Mouse (Mus musculus) cerebellum, adult 8-10 months (tissue): ENCODE results near the gene Slc7a7.
A peak's percentile ranks its signal among the peaks of the same experiment; 100 is the strongest.

ENCODE experiments used
- DNase-seq: peaks from one replicate; pipeline ENCODE4 v3.0.0; 2022

Gene Slc7a7

GRCm38 (mm10) chr14:54417623-54418081, at the start of gene Slc7a7:
Slc7a7 (minus strand) TSS chr14:54417780.
- DNase-seq, result no peak

GRCm38 (mm10) chr14:54464293-54465005, 46.9 kb upstream of the Slc7a7 start:
- DNase-seq, result peak; percentile 66

GRCm38 (mm10) chr14:54463959-54464292, 46.3 kb upstream of the Slc7a7 start, which contains the start of gene Lrp10:
Lrp10 (plus strand) TSS chr14:54464137.
- peak; percentile 88 for DNase-seq

- DNase-seq, result no peak
These were observed 45.8 kb upstream of the Slc7a7 start for GRCm38 (mm10) chr14:54463108-54463958.

GRCm38 (mm10) chr14:54462146-54462545, 44.6 kb upstream of the Slc7a7 start:
- DNase-seq, result no peak

- no peak for DNase-seq
These were observed 40.5 kb upstream of the Slc7a7 start for GRCm38 (mm10) chr14:54457907-54458569.

GRCm38 (mm10) chr14:54454669-54455528, 37.3 kb upstream of the Slc7a7 start:
- DNase-seq, result no peak

- DNase-seq, result no peak
These were observed 36.0 kb upstream of the Slc7a7 start for GRCm38 (mm10) chr14:54453566-54453965.

GRCm38 (mm10) chr14:54445476-54445875, 27.9 kb upstream of the Slc7a7 start:
- no peak for DNase-seq

GRCm38 (mm10) chr14:54443712-54444618, 26.4 kb upstream of the Slc7a7 start:
- DNase-seq, result no peak

GRCm38 (mm10) chr14:54443196-54443595, 25.6 kb upstream of the Slc7a7 start:
- DNase-seq, result no peak

GRCm38 (mm10) chr14:54442548-54442947, 25.0 kb upstream of the Slc7a7 start:
- DNase-seq, result no peak

GRCm38 (mm10) chr14:54441365-54441764, 23.8 kb upstream of the Slc7a7 start:
- DNase-seq, result no peak

- no peak for DNase-seq
These were observed 23.0 kb upstream of the Slc7a7 start for GRCm38 (mm10) chr14:54440538-54440937.

- DNase-seq, result no peak
These were observed 22.0 kb upstream of the Slc7a7 start for GRCm38 (mm10) chr14:54439610-54440009.

GRCm38 (mm10) chr14:54439155-54439554, 21.6 kb upstream of the Slc7a7 start:
- no peak for DNase-seq

GRCm38 (mm10) chr14:54435194-54435918, 17.8 kb upstream of the Slc7a7 start:
- no peak for DNase-seq

- no peak for DNase-seq
These were observed 16.5 kb upstream of the Slc7a7 start for GRCm38 (mm10) chr14:54433941-54434531.

GRCm38 (mm10) chr14:54432837-54433830, 15.6 kb upstream of the Slc7a7 start:
- no peak for DNase-seq
